Mouse (Mus musculus): ENCODE measurements at regions not wholly inside any gene's neighbourhood (a gene's known extent, or its start where the extent isn't known, plus 50 kb on each side); places are given as distances from the start of the nearest gene placed in this dataset.

- no peak for TF ChIP-seq POLR2A (IDR thresholded peaks at IDR 0.05; ENCODE audit: extremely low read depth, insufficient read depth, low read length)
- TF ChIP-seq CTCF (IDR thresholded peaks at IDR 0.05; ENCODE audit: low read depth, low read length), result no peak
Observed at GRCm38 (mm10) chr3:36762065-36762653, 72.2 kb upstream of the Trpc3 start.
